ENCODE assay signal across 8 mouse cellular contexts in the genomic region with DNA sequence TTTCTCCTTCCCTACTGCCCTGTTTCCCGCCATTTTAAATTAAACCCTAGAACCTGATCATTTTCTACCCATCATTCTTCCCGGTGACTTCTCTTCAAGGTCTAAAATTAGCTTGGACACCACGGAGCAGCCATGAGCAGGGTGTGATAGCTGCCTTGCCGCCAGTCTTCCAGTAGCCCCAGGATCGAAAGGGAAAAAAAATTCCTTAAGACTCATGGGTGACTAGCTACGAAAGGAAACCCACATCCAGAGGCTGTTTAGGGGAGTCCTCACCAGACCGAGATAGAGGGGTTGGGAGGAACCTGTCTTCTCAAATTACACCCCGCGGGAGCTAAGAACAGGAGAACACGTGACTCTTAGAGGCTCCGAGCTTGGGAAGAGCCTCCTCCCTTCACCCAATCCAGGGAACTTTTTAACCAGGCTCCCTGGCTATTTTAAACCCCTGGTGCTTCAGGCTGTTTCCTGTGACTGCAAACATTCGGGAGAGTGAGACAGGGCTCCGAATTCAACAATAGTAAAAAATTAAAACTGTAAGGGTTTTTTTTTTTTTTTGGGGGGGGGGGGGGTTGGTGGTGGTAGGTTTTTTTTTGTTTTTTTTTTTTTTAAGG. TPM values are rescaled to one million over a fixed set of nuclear protein-coding genes. Genes with fewer than 3 reads are reported as not detected.
DNase-seq lines count a peak whose midpoint lies in the region; ATAC-seq and TF ChIP-seq lines count a peak whose summit lies in the region.

No protein-coding gene starts in this region.

- H3K9me3 ChIP-seq in CH12.LX (replicated peaks; ENCODE audit: low read length), result no peaks in the 10 kb centered on the region
- no peaks in the 10 kb centered on the region for H3K9me3 ChIP-seq in forebrain, embryonic 16.5 days (ENCODE audit: control insufficient read depth, low read length)
- H3K9me3 ChIP-seq in hindbrain, embryonic 16.5 days (ENCODE audit: control insufficient read depth, low read length), result no peaks in the 10 kb centered on the region
- H3K9me3 ChIP-seq in liver, embryonic 12.5 days (replicated peaks), result no peaks in the 10 kb centered on the region

- TF ChIP-seq EP300 in CH12.LX (IDR thresholded peaks at IDR 0.05; ENCODE audit: low read length), result no peak

- H3K79me2 ChIP-seq in CH12.LX (replicated peaks; ENCODE audit: control insufficient read depth, extremely low read depth, insufficient read depth, poor library complexity, severe bottlenecking) (no peaks in the 10 kb centered on the region), myocyte (ENCODE audit: control insufficient read depth, insufficient read depth) (no peaks in the 10 kb centered on the region)

- peak; percentile 43; the same call in 1 of the 2 replicates for ATAC-seq in forebrain, embryonic 16.5 days
- ATAC-seq in hindbrain, embryonic 16.5 days, result peak; percentile 65; the same call in 1 of the 2 replicates
- peak; percentile 68 for ATAC-seq in liver, embryonic 12.5 days

- H3K27me3 ChIP-seq in CH12.LX (replicated peaks) (no peaks in the 10 kb centered on the region), myocyte (ENCODE audit: control insufficient read depth, insufficient read depth, insufficient read length) (no peaks in the 10 kb centered on the region)
- H3K27me3 ChIP-seq in forebrain, embryonic 16.5 days (replicated peaks; ENCODE audit: control insufficient read depth, insufficient read depth, low read length), result no peaks in the 10 kb centered on the region
- no peaks in the 10 kb centered on the region for H3K27me3 ChIP-seq in hindbrain, embryonic 16.5 days (replicated peaks; ENCODE audit: control insufficient read depth, insufficient read depth, low read length)
- no peaks in the 10 kb centered on the region for H3K27me3 ChIP-seq in liver, embryonic 12.5 days (replicated peaks)

- H3K36me3 ChIP-seq in CH12.LX (replicated peaks in 1 of 2; ENCODE audit: control insufficient read depth in 1 of 2, insufficient read depth in 1 of 2, low read length in 1 of 2) (no peaks in the 10 kb centered on the region), myocyte (ENCODE audit: control insufficient read depth, insufficient read depth) (no peaks in the 10 kb centered on the region)
- no peaks in the 10 kb centered on the region for H3K36me3 ChIP-seq in forebrain, embryonic 16.5 days (ENCODE audit: control insufficient read depth, insufficient read depth)
- H3K36me3 ChIP-seq in hindbrain, embryonic 16.5 days (ENCODE audit: control insufficient read depth, insufficient read depth, low read length), result no peaks in the 10 kb centered on the region
- H3K36me3 ChIP-seq in liver, embryonic 12.5 days, result no peaks in the 10 kb centered on the region

- no peak overlapping the region for H3K4me3 ChIP-seq in CH12.LX (replicated peaks in 1 of 3; ENCODE audit: low read depth in 2 of 3, low read length in 2 of 3, poor library complexity in 1 of 3)
- H3K4me3 ChIP-seq in forebrain, embryonic 16.5 days (replicated peaks; ENCODE audit: low read length), result peak overlapping the region; percentile 31
- H3K4me3 ChIP-seq in hindbrain, embryonic 16.5 days (ENCODE audit: low read length), result peak overlapping the region; percentile 38
- H3K4me3 ChIP-seq in liver, embryonic 12.5 days, result peak overlapping the region; percentile 42
- H3K4me3 ChIP-seq in myocyte, result peak overlapping the region; percentile 14

- H3K4me1 ChIP-seq in CH12.LX (ENCODE audit: control insufficient read depth in 1 of 2, insufficient read depth in 2 of 2), result no peaks in the 10 kb centered on the region
- peaks cover 7% of the 10 kb centered on the region for H3K4me1 ChIP-seq in forebrain, embryonic 16.5 days (replicated peaks; ENCODE audit: control insufficient read depth, insufficient read depth, low read length)
- no peaks in the 10 kb centered on the region for H3K4me1 ChIP-seq in hindbrain, embryonic 16.5 days (ENCODE audit: control insufficient read depth, insufficient read depth, low read depth, low read length)
- peaks cover 11% of the 10 kb centered on the region; the same call in 1 of the 2 replicates for H3K4me1 ChIP-seq in liver, embryonic 12.5 days

- TF ChIP-seq RAD21 in CH12.LX (IDR thresholded peaks at IDR 0.05; ENCODE audit: low read depth, low read length), result no peak

- H3K9ac ChIP-seq in CH12.LX (ENCODE audit: insufficient read depth, low read depth), result no peak overlapping the region
- peak overlapping the region; percentile 32; the same call in 1 of the 2 replicates for H3K9ac ChIP-seq in forebrain, embryonic 16.5 days (replicated peaks; ENCODE audit: low read depth, low read length)
- H3K9ac ChIP-seq in hindbrain, embryonic 16.5 days (ENCODE audit: low read depth, low read length), result peak overlapping the region; percentile 54
- H3K9ac ChIP-seq in liver, embryonic 12.5 days, result peak overlapping the region; percentile 51; the same call in 1 of the 2 replicates

- dilution Hi-C loops in CH12.LX (cut with MboI; ENCODE audit: extremely low pct_ligation_motif_present, extremely low pct_unique_long_range_greater_than_20kb, low sequenced_read_pairs), result no loop called here

- DNase-seq in CH12.LX (ENCODE audit: extremely low read depth) (no peak), R1 (ENCODE audit: low read depth, low spot score) (peak; percentile 96)
- DNase-seq in layer of hippocampus, adult 11-12 months (ENCODE audit: low spot score), result no peak
- DNase-seq in cerebellum, adult 9-11 months, result no peak

- no peak overlapping the region for H3K27ac ChIP-seq in CH12.LX (ENCODE audit: insufficient read depth, low read depth)
- no peak overlapping the region for H3K27ac ChIP-seq in forebrain, embryonic 16.5 days (ENCODE audit: low read length)
- no peak overlapping the region for H3K27ac ChIP-seq in hindbrain, embryonic 16.5 days (ENCODE audit: low read depth, low read length)
- H3K27ac ChIP-seq in liver, embryonic 12.5 days, result peak overlapping the region; percentile 47

- H3K4me2 ChIP-seq in CH12.LX (ENCODE audit: insufficient read depth, low read depth, poor library complexity, severe bottlenecking) (peak overlapping the region; percentile 88), myocyte (ENCODE audit: low read depth) (peak overlapping the region; percentile 70)
- H3K4me2 ChIP-seq in forebrain, embryonic 16.5 days (ENCODE audit: low read length), result peak overlapping the region; percentile 54
- peak overlapping the region; percentile 64 for H3K4me2 ChIP-seq in hindbrain, embryonic 16.5 days (ENCODE audit: low read length)
- peak overlapping the region; percentile 66 for H3K4me2 ChIP-seq in liver, embryonic 12.5 days

- no peak overlapping the region for H3ac ChIP-seq in myocyte (ENCODE audit: control insufficient read depth, insufficient read length)

- WGBS in forebrain, embryonic 16.5 days, result 2% methylated on average over 13 of the region's 13 CpGs
- WGBS in hindbrain, embryonic 16.5 days, result 2% methylated on average over 13 of the region's 13 CpGs
- WGBS in liver, embryonic 12.5 days (ENCODE audit: insufficient replicate concordance), result 1% methylated on average over 13 of the region's 13 CpGs

- TF ChIP-seq POLR2A in CH12.LX (IDR thresholded peaks at IDR 0.05; ENCODE audit: low read depth, low read length) (no peak), myocyte (IDR thresholded peaks at IDR 0.05; ENCODE audit: insufficient read length, low read depth) (no peak)

- in situ Hi-C loops in CH12.LX (cut with MboI; ENCODE audit: low pct_ligation_motif_present, low pct_unique_long_range_greater_than_20kb, low sequenced_read_pairs), result no loop called here

- no peak for TF ChIP-seq CTCF in CH12.LX (conservative IDR thresholded peaks at IDR 0.05 in 1 of 2, IDR thresholded peaks at IDR 0.05 in 1 of 2; ENCODE audit: low read depth in 2 of 2, low read length in 2 of 2)

TF ChIP-seq in CH12.LX, 34 proteins besides CTCF, POLR2A, EP300 and RAD21:
- TF ChIP-seq ELF1 (IDR thresholded peaks at IDR 0.05; ENCODE audit: low read depth, low read length) (no peak), ZC3H11A (IDR thresholded peaks at IDR 0.05; ENCODE audit: low read depth, low read length) (no peak), ZNF384 (IDR thresholded peaks at IDR 0.05; ENCODE audit: low read depth, low read length) (0 out of 2 replicates have a peak, but pooled peaks have one; percentile 17), ETS1 (conservative IDR thresholded peaks at IDR 0.05; ENCODE audit: low read depth, low read length) (no peak), IRF4 (IDR thresholded peaks at IDR 0.05; ENCODE audit: low read depth, low read length) (no peak)

TF ChIP-seq in myocyte, 11 proteins besides CTCF, POLR2A, EP300 and RAD21:
- TF ChIP-seq E2F4 (IDR thresholded peaks at IDR 0.05; ENCODE audit: insufficient read depth) (no peak), REST (IDR thresholded peaks at IDR 0.05; ENCODE audit: insufficient read depth, insufficient read length) (no peak), SRF (IDR thresholded peaks at IDR 0.05; ENCODE audit: control insufficient read depth, insufficient read length, low read depth) (no peak), USF1 (IDR thresholded peaks at IDR 0.05; ENCODE audit: low read depth) (peak; percentile 91)

RNA-seq across cellular contexts. Expression of gene Gcnt2, which starts 5.0 kb away (rescaled TPM):
- total RNA-seq in CH12.LX (2012; rRNA removed) (0.04 TPM in 1 of 2 replicates, not detected in the other), CH12.LX (2014; rRNA removed) (not detected in 2 replicates)
- polyA plus RNA-seq in CH12.LX (2012; ENCODE audit: insufficient read length, low read depth) (not detected in 2 replicates), myocyte (2012; fragmentation: generic; extraction: Trizol) (5.3 TPM)
- polyA plus RNA-seq in forebrain, embryonic 16.5 days (2015; fragmentation: Nextera tagmentation; extraction: Ambion mirVana), result 5.1 and 5.2 TPM in 2 replicates
- polyA plus RNA-seq in hindbrain, embryonic 16.5 days (2015; fragmentation: Nextera tagmentation; extraction: Ambion mirVana), result 5.3 and 7.1 TPM in 2 replicates
- 1.5 TPM in 2 replicates for polyA plus RNA-seq in liver, embryonic 12.5 days (2016; fragmentation: Nextera tagmentation; extraction: Ambion mirVana)

Comparison
In these comparisons a context has a peak if more than half of its experiments do, and no peak if none do; other contexts are left out.
1. H3K4me3 ChIP-seq: peak in forebrain, embryonic 16.5 days (single experiment), hindbrain, embryonic 16.5 days (single experiment), liver, embryonic 12.5 days (single experiment) and myocyte (single experiment); none in CH12.LX (0 of 3).
2. Peak in every context shown above with its lines, with median percentiles within 50 percentile points of each other: H3K4me2 ChIP-seq and ATAC-seq.